Mouse (Mus musculus) liver, embryonic 15.5 days (tissue): ENCODE results near the gene Zfp260. TPM values are rescaled to one million over a fixed set of nuclear protein-coding genes. Genes with fewer than 3 reads are reported as not detected.

Experiments used
- ATAC-seq: fragments of 200-750 bp; cut with Nextera tagmentation; 2 replicates; pipeline ENCODE4 v1.8.0; 2017; ENCODE audit warnings: moderate number of reproducible peaks, mild to moderate bottlenecking, moderate library complexity; ENCODE audit not compliant: insufficient read depth
- H3K27ac ChIP-seq: fragments of 300-500 bp; sonication (generic); replicated peaks from 2 replicates; pipeline ENCODE4 v1.5.1; 2015; ENCODE audit warnings: mild to moderate bottlenecking, inconsistent platforms
- H3K27me3 ChIP-seq: fragments of 300-500 bp; sonication (generic); 2 replicates; pipeline ENCODE4 v1.6.1; 2015; ENCODE audit warnings: mild to moderate bottlenecking, inconsistent platforms
- H3K36me3 ChIP-seq: fragments of 300-500 bp; sonication (generic); replicated peaks from 2 replicates; pipeline ENCODE4 v1.6.1; 2015; ENCODE audit warnings: moderate library complexity, mild to moderate bottlenecking, inconsistent platforms
- H3K4me1 ChIP-seq: fragments of 300-500 bp; sonication (generic); replicated peaks from 2 replicates; pipeline ENCODE4 v1.6.1; 2015; ENCODE audit warnings: inconsistent platforms
- H3K4me2 ChIP-seq: fragments of 300-500 bp; sonication (generic); 2 replicates; pipeline ENCODE4 v1.6.1; 2015; ENCODE audit warnings: moderate library complexity, mild to moderate bottlenecking, inconsistent platforms
- H3K4me3 ChIP-seq: fragments of 300-500 bp; sonication (generic); replicated peaks from 2 replicates; pipeline ENCODE4 v1.5.1; 2015; ENCODE audit warnings: mild to moderate bottlenecking, inconsistent platforms
- H3K9ac ChIP-seq: fragments of 300-500 bp; sonication (generic); 2 replicates; pipeline ENCODE4 v1.6.1; 2015; ENCODE audit warnings: moderate library complexity, mild to moderate bottlenecking, inconsistent platforms
- H3K9me3 ChIP-seq: fragments of 300-500 bp; sonication (generic); replicated peaks from 2 replicates; pipeline ENCODE4 v1.6.1; 2016; ENCODE audit warnings: inconsistent platforms
- WGBS: fragments of 180-500 bp; shearing (Covaris S2); methylation state at CpG from one replicate; pipeline ENCODE4 v1.1.7; 2015; ENCODE audit warnings: mixed read lengths; ENCODE audit not compliant: insufficient replicate concordance; 5-methylcytosine and 5-hydroxymethylcytosine counted together
- microRNA-seq: library from miRNA; unstranded; fragments of <30 nt; microRNA quantifications from one replicate; pipeline ENCODE4, GENCODE M21; 2016
- polyA plus RNA-seq: library from polyadenylated mRNA; unstranded; fragments of >200 nt; fragmentation: Nextera tagmentation; extraction: Ambion mirVana; gene quantifications from 2 replicates; pipeline ENCODE4 v1.2.1, GENCODE M21; 2015

The Zfp260 gene
- polyA plus RNA-seq, 1 experiment from 2014 or later: 12.2 TPM

DNA sequence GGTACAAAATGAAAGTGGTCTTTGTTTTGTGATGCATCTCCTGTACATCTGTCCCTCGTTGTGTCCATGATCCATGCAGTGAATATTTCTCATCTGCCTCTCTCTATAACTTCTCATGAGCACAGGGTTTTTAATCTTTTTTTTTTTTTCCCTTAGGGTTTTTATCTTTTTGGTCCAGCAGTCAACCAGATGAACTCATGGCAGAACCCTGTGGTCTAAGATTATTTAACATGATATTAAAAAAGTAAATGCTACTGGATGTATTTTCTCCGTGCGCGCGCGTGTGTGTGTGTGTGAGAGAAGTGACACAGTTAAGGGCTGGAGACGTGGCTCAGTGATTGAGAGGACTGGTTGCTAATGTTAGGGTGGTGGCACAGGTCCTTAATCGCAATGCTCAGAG, 35.3 kb downstream of the Zfp260 start:
- no peaks in the 10 kb centered on the region for H3K9me3 ChIP-seq
- H3K4me2 ChIP-seq: no peak overlapping the region
- H3K27ac ChIP-seq: no peak overlapping the region
- no peak overlapping the region for H3K4me3 ChIP-seq
- ATAC-seq: no peak
- no peak overlapping the region for H3K9ac ChIP-seq
- WGBS: 60% methylated on average over 8 of the region's 8 CpGs
- no peaks in the 10 kb centered on the region for H3K27me3 ChIP-seq
- H3K36me3 ChIP-seq: peaks cover 29% of the 10 kb centered on the region
- H3K4me1 ChIP-seq: no peaks in the 10 kb centered on the region

DNA sequence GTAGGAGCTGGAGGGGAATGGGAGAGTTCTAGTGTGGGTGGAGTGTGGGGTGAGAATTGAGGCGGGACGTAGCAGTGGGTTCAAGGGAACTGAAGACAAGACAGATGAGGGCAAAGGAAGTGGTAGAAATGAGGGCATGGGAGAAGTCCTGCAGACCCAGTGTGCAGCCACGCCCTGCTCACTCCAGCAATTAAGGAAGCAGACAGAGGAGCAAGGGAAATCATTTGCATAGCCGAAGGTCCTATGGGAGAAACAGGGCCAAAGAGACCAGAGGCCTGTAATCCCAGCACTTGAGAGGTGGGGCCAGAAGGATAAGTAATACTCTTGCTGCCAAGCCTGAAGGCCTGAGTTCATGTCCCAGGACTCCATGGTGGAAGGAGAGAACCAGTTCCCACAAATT, 37.8 kb downstream of the Zfp260 start:
- Histone ChIP-seq H3K36me3 (peaks cover 25% of the 10 kb centered on the region), H3K4me3 (no peak overlapping the region), H3K4me2 (no peak overlapping the region), H3K9me3 (no peaks in the 10 kb centered on the region), H3K4me1 (no peaks in the 10 kb centered on the region), H3K9ac (no peak overlapping the region), H3K27me3 (no peaks in the 10 kb centered on the region), H3K27ac (no peak overlapping the region)
- no peak for ATAC-seq
- WGBS: 71% methylated on average over 4 of the region's 4 CpGs

DNA sequence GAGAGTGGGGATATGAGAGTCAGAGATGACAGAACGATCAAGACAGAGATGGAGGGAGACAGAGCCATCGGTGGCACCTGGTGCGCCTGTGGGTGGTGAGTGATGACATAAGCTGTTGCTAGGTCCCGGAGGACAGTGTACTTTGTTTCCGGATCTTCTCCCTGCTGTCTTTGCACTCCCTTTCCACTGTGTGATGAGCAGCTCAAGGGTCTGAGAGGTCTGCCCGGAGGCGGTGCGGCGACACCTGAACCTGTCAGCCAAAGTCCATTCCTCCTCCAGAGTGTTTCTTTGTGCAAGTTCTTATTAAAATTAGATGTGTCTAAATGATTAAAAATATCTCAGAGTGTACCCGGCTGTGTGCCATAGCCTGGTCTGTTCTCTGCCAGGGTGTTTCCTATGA, 42.2 kb downstream of the Zfp260 start:
- no peak for ATAC-seq
- no peaks in the 10 kb centered on the region for H3K4me1 ChIP-seq
- 79% methylated on average over 10 of the region's 10 CpGs for WGBS
- H3K36me3 ChIP-seq: peaks cover 21% of the 10 kb centered on the region
- no peaks in the 10 kb centered on the region for H3K9me3 ChIP-seq
- no peak overlapping the region for H3K4me2 ChIP-seq
- H3K4me3 ChIP-seq: no peak overlapping the region
- H3K27me3 ChIP-seq: no peaks in the 10 kb centered on the region
- H3K27ac ChIP-seq: no peak overlapping the region
- no peak overlapping the region for H3K9ac ChIP-seq

DNA sequence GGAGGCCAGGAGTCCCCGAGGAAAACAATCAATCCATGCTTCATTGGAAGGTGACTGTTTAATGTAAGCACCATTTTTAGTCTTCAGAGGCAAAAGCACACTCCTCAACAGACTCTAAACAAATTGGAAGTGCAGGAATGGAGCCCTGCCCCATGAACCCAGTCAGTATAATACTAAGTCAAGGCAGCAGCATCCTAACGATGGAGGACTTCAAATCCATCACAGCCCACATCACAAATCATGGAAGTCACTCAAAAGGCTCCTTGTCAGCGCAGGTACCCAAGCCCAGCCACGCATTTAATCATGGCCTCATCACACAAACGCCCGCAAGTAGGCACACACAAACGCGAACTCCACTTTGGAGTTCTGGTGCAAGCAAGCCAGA, 48.6 kb downstream of the Zfp260 start:
- Histone ChIP-seq H3K4me2 (peak overlapping the region; percentile 60), H3K36me3 (no peaks in the 10 kb centered on the region), H3K4me1 (0 out of 2 replicates have a peak, but pooled peaks cover 4% of the 10 kb centered on the region), H3K4me3 (peak overlapping the region; percentile 53), H3K9ac (peak overlapping the region; percentile 15; the same call in 1 of the 2 replicates), H3K27ac (no peak overlapping the region), H3K9me3 (no peaks in the 10 kb centered on the region), H3K27me3 (peaks cover 8% of the 10 kb centered on the region; the same call in 1 of the 2 replicates)
- ATAC-seq: no peak
- WGBS: 14% methylated on average over 8 of the region's 8 CpGs

DNA sequence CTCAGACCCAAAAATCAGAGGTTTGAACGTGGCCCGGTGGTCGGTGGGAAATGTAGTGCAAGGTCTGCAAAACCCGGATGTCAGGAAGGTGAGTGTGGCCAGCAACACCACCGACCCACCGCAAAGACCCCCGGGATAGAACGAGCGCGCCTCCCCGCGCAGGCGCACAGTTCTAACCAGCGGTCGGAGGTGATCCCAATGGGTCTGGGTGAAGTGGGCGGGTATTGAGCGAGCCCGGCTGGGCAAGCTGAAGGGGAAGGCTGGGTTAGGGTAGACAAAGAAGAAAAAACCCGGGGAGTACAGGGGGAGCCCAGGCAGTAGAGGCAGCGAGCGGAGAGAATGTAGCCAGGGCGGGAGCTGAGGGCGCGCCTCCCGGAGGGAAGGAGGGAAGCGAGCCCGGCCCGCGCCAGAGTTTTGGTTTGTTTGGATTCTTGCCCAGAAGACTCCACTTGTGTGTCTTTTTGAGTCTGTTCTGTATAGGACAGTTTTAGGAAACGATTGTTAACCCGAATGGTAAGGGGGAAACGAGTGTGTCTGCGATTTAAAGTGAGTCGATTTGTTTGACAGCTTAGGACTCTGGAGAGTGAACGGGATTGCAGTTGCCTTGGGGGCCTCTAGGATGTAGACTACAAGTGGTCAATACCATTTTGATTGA, 49.1 kb downstream of the Zfp260 start:
- Histone ChIP-seq H3K4me1 (0 out of 2 replicates have a peak, but pooled peaks cover 4% of the 10 kb centered on the region), H3K9ac (peak overlapping the region; percentile 15; the same call in 1 of the 2 replicates), H3K27me3 (peaks cover 8% of the 10 kb centered on the region; the same call in 1 of the 2 replicates), H3K27ac (no peak overlapping the region; the same call in 1 of the 2 replicates), H3K9me3 (no peaks in the 10 kb centered on the region), H3K36me3 (no peaks in the 10 kb centered on the region), H3K4me2 (peak overlapping the region; percentile 60), H3K4me3 (peak overlapping the region; percentile 53)
- 5% methylated on average over 35 of the region's 35 CpGs for WGBS
- ATAC-seq: peak; percentile 60

DNA sequence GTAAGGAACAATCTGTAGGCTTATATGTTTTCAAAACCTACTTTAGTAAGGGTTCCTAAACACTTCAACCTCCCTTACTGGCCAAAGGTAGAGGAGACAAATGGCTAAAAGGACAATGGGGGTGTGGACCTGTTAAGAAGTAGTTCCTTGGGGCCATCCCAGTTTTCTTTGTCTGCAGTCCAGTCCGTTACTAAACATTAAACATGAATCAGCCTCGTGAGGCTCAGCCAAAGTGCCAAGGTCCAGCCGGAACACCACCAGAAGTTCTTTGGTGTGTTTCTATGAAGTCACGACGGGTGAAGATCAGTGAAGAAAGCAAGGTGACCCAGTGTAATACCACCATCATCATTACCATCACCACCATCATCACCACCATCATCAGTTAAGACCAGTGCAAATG, 52.4 kb downstream of the Zfp260 start:
- H3K27ac ChIP-seq: no peak overlapping the region
- H3K9me3 ChIP-seq: peaks cover 12% of the 10 kb centered on the region
- H3K36me3 ChIP-seq: peaks cover 19% of the 10 kb centered on the region
- peaks cover 8% of the 10 kb centered on the region; the same call in 1 of the 2 replicates for H3K27me3 ChIP-seq
- H3K4me3 ChIP-seq: no peak overlapping the region
- 84% methylated on average over 5 of the region's 5 CpGs for WGBS
- H3K9ac ChIP-seq: no peak overlapping the region
- no peak for ATAC-seq
- no peak overlapping the region for H3K4me2 ChIP-seq
- H3K4me1 ChIP-seq: 0 out of 2 replicates have a peak, but pooled peaks cover 4% of the 10 kb centered on the region

DNA sequence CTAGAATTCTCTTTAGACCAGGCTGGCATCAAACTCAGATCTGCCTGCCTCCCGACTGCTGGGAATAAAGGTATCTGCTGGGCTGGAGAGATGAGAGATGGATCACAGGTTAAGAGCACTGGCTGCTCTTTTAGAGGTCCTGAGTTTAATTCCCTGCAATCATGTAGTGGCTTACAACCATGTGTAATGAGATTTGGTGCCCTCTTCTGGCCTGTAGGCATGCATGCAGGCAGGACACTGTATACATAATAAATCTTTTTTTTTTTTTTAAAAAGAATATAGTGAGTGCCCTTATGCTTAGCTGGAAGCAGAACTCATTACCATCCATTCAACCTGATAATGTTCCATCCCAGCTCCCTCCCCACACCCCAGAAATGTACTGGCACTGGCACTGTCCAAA, 59.5 kb downstream of the Zfp260 start:
- Histone ChIP-seq H3K36me3 (peaks cover 72% of the 10 kb centered on the region), H3K4me3 (no peak overlapping the region), H3K4me2 (no peak overlapping the region), H3K9me3 (peaks cover 26% of the 10 kb centered on the region), H3K4me1 (no peaks in the 10 kb centered on the region), H3K27ac (no peak overlapping the region), H3K9ac (no peak overlapping the region), H3K27me3 (no peaks in the 10 kb centered on the region)
- 87% methylated on average over 1 of the region's 1 CpGs for whole genome bisulfite sequencing
- ATAC-seq: no peak

DNA sequence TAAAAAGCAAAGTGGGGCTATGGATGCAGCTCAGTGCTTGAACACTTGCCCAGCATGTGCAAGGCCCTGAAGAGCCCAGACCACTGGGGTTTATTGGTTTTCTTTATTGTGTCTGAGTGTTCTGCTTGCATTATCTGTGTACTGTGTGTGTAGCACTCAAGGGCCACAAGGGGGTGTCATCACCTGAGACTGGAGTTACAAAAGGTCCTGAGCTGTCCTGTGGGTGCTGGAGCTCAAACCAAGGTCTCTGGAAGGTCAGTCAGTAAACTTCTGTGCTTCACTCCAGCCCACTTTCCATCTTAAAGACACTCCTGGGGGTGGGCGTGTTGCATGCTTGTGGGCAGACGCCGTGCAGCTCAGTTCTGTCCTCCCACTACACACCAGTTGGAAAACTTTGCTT, 60.9 kb downstream of the Zfp260 start:
- Histone ChIP-seq H3K4me3 (no peak overlapping the region), H3K4me1 (no peaks in the 10 kb centered on the region), H3K9me3 (peaks cover 26% of the 10 kb centered on the region), H3K27me3 (no peaks in the 10 kb centered on the region), H3K4me2 (no peak overlapping the region), H3K27ac (no peak overlapping the region), H3K36me3 (peaks cover 76% of the 10 kb centered on the region), H3K9ac (no peak overlapping the region)
- no peak for ATAC-seq
- WGBS: 92% methylated on average over 3 of the region's 3 CpGs

Small RNA genes lying within 50 kb of the gene (microRNA-seq; reads per million reads assigned to microRNA genes)
- gene Gm23368: not detected

Other genes with a start within 250 kb of the Zfp260 start
- gene Zfp940, start 241.1 kb upstream of the Zfp260 start, polyA plus RNA-seq: 0.36 and 0.83 TPM in 2 replicates
- 0.91 and 0.97 TPM in 2 replicates for gene Zfp420, start 234.8 kb upstream of the Zfp260 start, polyA plus RNA-seq
- gene Zfp27, start 188.2 kb upstream of the Zfp260 start, polyA plus RNA-seq: 1.4 and 1.7 TPM in 2 replicates
- gene Zfp383, start 186.6 kb upstream of the Zfp260 start, polyA plus RNA-seq: 0.35 and 0.39 TPM in 2 replicates
- 1.5 and 1.8 TPM in 2 replicates for gene Zfp74, start 140.7 kb upstream of the Zfp260 start, polyA plus RNA-seq
- 8.2 and 12.5 TPM in 2 replicates for gene Zfp568, start 110.8 kb upstream of the Zfp260 start, polyA plus RNA-seq
- 0.37 and 0.53 TPM in 2 replicates for gene Zfp14, start 43.4 kb upstream of the Zfp260 start, polyA plus RNA-seq
- 1.3 and 1.6 TPM in 2 replicates for gene Zfp82, start 21.9 kb upstream of the Zfp260 start, polyA plus RNA-seq
- not detected in 2 replicates for gene Gm26920, start 4.4 kb upstream of the Zfp260 start, polyA plus RNA-seq
- 1.4 and 1.9 TPM in 2 replicates for gene Zfp566, start 4.2 kb upstream of the Zfp260 start, polyA plus RNA-seq
- gene Zfp382, start 27.2 kb downstream of the Zfp260 start, polyA plus RNA-seq: 1.4 and 1.6 TPM in 2 replicates
- gene Zfp146, start 75.0 kb downstream of the Zfp260 start, polyA plus RNA-seq: 4.2 and 4.5 TPM in 2 replicates
- gene Cox7a1, start 89.4 kb downstream of the Zfp260 start, polyA plus RNA-seq: 5.6 and 7.7 TPM in 2 replicates
- gene Capns1, start 104.0 kb downstream of the Zfp260 start, polyA plus RNA-seq: 36.2 and 40.8 TPM in 2 replicates
- 43.3 and 44.4 TPM in 2 replicates for gene Polr2i, start 137.2 kb downstream of the Zfp260 start, polyA plus RNA-seq
- gene Tbcb, start 137.5 kb downstream of the Zfp260 start, polyA plus RNA-seq: 42.0 and 44.0 TPM in 2 replicates
- gene Ovol3, start 140.9 kb downstream of the Zfp260 start, polyA plus RNA-seq: not detected in 2 replicates
- gene Thap8, start 185.3 kb downstream of the Zfp260 start, polyA plus RNA-seq: 0.17 TPM in 2 replicates
- 8.1 and 8.9 TPM in 2 replicates for gene Wdr62, start 185.6 kb downstream of the Zfp260 start, polyA plus RNA-seq
- 0.55 and 0.76 TPM in 2 replicates for gene Clip3, start 197.0 kb downstream of the Zfp260 start, polyA plus RNA-seq
- 15.9 and 16.5 TPM in 2 replicates for gene Alkbh6, start 213.9 kb downstream of the Zfp260 start, polyA plus RNA-seq
- gene Syne4, start 220.0 kb downstream of the Zfp260 start, polyA plus RNA-seq: 15.7 and 20.2 TPM in 2 replicates
- 1.4 and 2.0 TPM in 2 replicates for gene E130208F15Rik, start 227.0 kb downstream of the Zfp260 start, polyA plus RNA-seq
- 4.3 and 5.1 TPM in 2 replicates for gene Sdhaf1, start 229.1 kb downstream of the Zfp260 start, polyA plus RNA-seq